Mouse (Mus musculus) lung, embryonic 16.5 days (tissue): ENCODE results near the gene Mybl2. TPM values are rescaled to one million over a fixed set of nuclear protein-coding genes. Genes with fewer than 3 reads are reported as not detected.

ENCODE experiments used
- ATAC-seq: fragments of 200-750 bp; cut with Nextera tagmentation; 2 replicates; pipeline ENCODE4 v1.8.0; 2017; ENCODE audit warnings: low read depth, mild to moderate bottlenecking, moderate library complexity
- H3K27ac ChIP-seq: fragments of 300-500 bp; sonication (generic); 2 replicates; pipeline ENCODE4 v1.5.1; 2014; ENCODE audit warnings: mild to moderate bottlenecking, control low read depth, low read length
- H3K27me3 ChIP-seq: fragments of 300-500 bp; sonication (generic); 2 replicates; pipeline ENCODE4 v1.6.1; 2014; ENCODE audit warnings: low read depth, low read length, mixed read lengths; ENCODE audit not compliant: control insufficient read depth, insufficient read depth
- H3K36me3 ChIP-seq: fragments of 300-500 bp; sonication (generic); 2 replicates; pipeline ENCODE4 v1.6.1; 2014; ENCODE audit warnings: low read length; ENCODE audit not compliant: control insufficient read depth, insufficient read depth
- H3K4me1 ChIP-seq: fragments of 300-500 bp; sonication (generic); replicated peaks from 2 replicates; pipeline ENCODE4 v1.6.1; 2014; ENCODE audit warnings: low read length, mixed read lengths; ENCODE audit not compliant: control insufficient read depth, insufficient read depth
- H3K4me2 ChIP-seq: fragments of 300-500 bp; sonication (generic); 2 replicates; pipeline ENCODE4 v1.6.1; 2014; ENCODE audit warnings: low read depth, low read length, control low read depth
- H3K4me3 ChIP-seq: fragments of 300-500 bp; sonication (generic); 2 replicates; pipeline ENCODE4 v1.5.1; 2014; ENCODE audit warnings: mild to moderate bottlenecking, low read length, control low read depth
- H3K9ac ChIP-seq: fragments of 300-500 bp; sonication (generic); 2 replicates; pipeline ENCODE4 v1.6.1; 2014; ENCODE audit warnings: low read length, control low read depth
- H3K9me3 ChIP-seq: fragments of 300-500 bp; sonication (generic); 2 replicates; pipeline ENCODE4 v1.6.1; 2016; ENCODE audit warnings: low read length; ENCODE audit not compliant: control insufficient read depth
- WGBS: fragments of 180-500 bp; shearing (Covaris S2); extraction: QIAGEN DNeasy Blood & Tissue Kit; methylation state at CpG from one replicate; pipeline ENCODE4 v1.1.7; 2014; 5-methylcytosine and 5-hydroxymethylcytosine counted together
- polyA plus RNA-seq: library from polyadenylated mRNA; unstranded; fragments of >200 nt; fragmentation: Nextera tagmentation; extraction: Ambion mirVana; gene quantifications from 2 replicates; pipeline ENCODE4 v1.2.1, GENCODE M21; 2015

Mybl2 gene
- polyA plus RNA-seq, 1 experiment from 2014 or later, result 25.6 TPM

DNA sequence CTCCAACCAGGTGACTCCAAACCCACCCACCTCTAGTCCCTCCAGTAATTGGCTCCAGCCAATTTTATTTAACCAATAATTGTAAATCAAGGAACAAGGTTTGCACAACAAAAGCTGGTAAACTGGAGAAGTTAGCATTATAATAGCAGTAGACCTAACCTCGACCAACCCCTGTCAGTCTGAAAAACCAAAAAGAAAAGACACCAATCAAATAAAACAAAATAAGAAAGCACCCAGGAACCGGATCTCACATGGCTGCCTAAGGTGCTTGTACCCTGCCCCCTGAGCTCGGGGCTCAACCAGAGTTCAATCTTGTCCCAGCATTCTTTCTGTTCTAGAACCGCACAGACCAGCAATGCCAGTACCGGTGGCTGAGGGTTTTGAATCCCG is 7.6 kb downstream of the Mybl2 start:
- no peaks in the 10 kb centered on the region for H3K9me3 ChIP-seq
- no peak overlapping the region for H3K9ac ChIP-seq
- no peak overlapping the region for H3K4me2 ChIP-seq
- ATAC-seq, result no peak
- peaks cover 7% of the 10 kb centered on the region; the same call in 1 of the 2 replicates for H3K36me3 ChIP-seq
- WGBS, result 79% methylated on average over 6 of the region's 6 CpGs
- H3K4me1 ChIP-seq, result peaks cover under 1% of the 10 kb centered on the region
- H3K4me3 ChIP-seq, result no peak overlapping the region
- no peaks in the 10 kb centered on the region for H3K27me3 ChIP-seq
- no peak overlapping the region for H3K27ac ChIP-seq

DNA sequence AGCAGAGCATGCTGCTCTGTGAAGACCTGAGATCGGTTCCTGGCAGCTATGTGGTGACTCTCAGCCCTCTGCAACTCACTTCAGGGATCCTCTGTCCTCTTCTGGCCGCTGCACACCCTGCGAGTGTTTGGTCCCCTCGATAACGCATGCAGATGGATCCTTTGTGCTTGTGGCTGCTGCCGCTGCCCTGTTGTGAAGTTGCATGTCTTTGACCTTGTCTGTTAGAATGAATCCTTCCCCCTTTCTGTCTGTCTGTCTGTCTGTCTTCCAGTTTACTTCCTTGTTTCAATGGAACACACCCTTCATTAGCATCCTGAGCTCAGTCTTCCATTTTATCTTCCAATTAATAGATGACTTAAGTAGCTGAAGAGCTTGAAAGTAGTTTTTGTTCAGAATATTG is 11.8 kb downstream of the Mybl2 start:
- WGBS, result 90% methylated on average over 6 of the region's 6 CpGs
- Histone ChIP-seq H3K9me3 (no peaks in the 10 kb centered on the region), H3K36me3 (peaks cover 11% of the 10 kb centered on the region; the same call in 1 of the 2 replicates), H3K27me3 (no peaks in the 10 kb centered on the region), H3K9ac (no peak overlapping the region), H3K4me3 (no peak overlapping the region), H3K4me2 (no peak overlapping the region), H3K27ac (no peak overlapping the region), H3K4me1 (no peaks in the 10 kb centered on the region)
- no peak for ATAC-seq

DNA sequence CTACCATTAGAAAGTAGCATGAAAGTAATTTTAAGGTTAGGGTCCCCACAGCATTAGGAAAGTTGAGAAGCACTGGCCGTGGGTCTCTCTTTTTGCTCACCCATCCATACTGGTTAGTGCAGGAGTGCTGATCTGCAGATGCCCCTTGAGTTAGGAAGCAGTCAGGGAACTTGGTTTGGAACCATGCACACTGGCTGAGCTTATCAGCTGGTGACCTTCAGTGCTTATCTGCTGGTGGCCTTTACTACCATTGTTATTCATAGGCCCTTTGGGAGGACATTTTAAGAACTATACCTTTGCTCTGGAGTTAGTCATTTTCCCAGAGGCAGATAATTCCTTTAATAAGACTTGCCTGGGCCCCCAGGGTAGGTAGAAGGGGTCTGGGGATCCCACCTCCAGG is 12.7 kb downstream of the Mybl2 start:
- Histone ChIP-seq H3K4me2 (no peak overlapping the region), H3K27me3 (no peaks in the 10 kb centered on the region), H3K36me3 (peaks cover 11% of the 10 kb centered on the region; the same call in 1 of the 2 replicates), H3K27ac (no peak overlapping the region), H3K4me1 (no peaks in the 10 kb centered on the region), H3K4me3 (no peak overlapping the region), H3K9me3 (no peaks in the 10 kb centered on the region), H3K9ac (no peak overlapping the region)
- WGBS, result 84% methylated on average over 1 of the region's 1 CpGs
- no peak for ATAC-seq

DNA sequence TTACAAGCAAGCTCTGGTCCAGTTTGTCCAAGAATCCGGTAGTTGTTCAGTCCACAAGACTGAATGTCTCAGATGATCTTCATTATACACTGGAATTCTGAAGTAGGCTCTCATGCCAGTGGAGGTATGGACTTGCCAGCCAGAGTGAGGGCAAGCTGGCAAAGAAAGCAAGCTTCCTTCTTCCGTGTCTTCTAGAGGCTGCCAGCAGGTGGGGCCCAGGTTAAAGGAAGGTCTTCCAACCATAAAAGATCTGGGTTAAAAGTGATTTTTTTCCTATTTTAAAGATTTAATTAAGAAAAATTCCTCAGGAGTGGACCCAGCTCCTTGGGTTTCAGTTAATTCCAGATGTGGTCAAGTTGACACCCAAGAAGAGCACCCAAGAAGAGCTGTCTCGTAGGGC is 15.7 kb downstream of the Mybl2 start:
- Histone ChIP-seq H3K27me3 (no peaks in the 10 kb centered on the region), H3K4me1 (no peaks in the 10 kb centered on the region), H3K4me3 (no peak overlapping the region), H3K9me3 (no peaks in the 10 kb centered on the region), H3K36me3 (peaks cover 16% of the 10 kb centered on the region; the same call in 1 of the 2 replicates), H3K27ac (no peak overlapping the region), H3K9ac (no peak overlapping the region), H3K4me2 (no peak overlapping the region)
- 81% methylated on average over 3 of the region's 3 CpGs for WGBS
- no peak for ATAC-seq

DNA sequence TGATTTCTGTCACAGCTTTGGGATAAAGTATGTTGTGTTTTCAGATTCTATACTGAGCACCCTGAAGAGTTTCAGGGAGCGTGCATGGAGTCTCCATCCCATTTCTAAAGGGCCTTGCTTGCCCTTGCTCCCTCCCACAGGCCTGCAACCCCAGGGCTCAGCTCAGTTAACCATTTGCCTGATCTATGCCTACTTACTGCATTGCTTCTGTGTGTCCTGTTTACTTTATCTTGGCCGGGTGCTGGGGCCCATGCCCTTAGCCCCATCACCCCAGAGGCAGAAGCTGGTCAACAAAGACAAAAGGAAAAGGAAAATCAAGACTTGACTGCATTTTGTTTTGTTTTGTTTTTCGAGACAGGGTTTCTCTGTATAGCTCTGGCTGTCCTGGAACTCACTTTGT is 17.1 kb downstream of the Mybl2 start:
- Histone ChIP-seq H3K36me3 (peaks cover 11% of the 10 kb centered on the region; the same call in 1 of the 2 replicates), H3K9me3 (no peaks in the 10 kb centered on the region), H3K9ac (no peak overlapping the region), H3K4me3 (no peak overlapping the region), H3K4me1 (no peaks in the 10 kb centered on the region), H3K27ac (no peak overlapping the region), H3K27me3 (no peaks in the 10 kb centered on the region), H3K4me2 (no peak overlapping the region)
- WGBS, result 63% methylated on average over 3 of the region's 3 CpGs
- ATAC-seq, result no peak

DNA sequence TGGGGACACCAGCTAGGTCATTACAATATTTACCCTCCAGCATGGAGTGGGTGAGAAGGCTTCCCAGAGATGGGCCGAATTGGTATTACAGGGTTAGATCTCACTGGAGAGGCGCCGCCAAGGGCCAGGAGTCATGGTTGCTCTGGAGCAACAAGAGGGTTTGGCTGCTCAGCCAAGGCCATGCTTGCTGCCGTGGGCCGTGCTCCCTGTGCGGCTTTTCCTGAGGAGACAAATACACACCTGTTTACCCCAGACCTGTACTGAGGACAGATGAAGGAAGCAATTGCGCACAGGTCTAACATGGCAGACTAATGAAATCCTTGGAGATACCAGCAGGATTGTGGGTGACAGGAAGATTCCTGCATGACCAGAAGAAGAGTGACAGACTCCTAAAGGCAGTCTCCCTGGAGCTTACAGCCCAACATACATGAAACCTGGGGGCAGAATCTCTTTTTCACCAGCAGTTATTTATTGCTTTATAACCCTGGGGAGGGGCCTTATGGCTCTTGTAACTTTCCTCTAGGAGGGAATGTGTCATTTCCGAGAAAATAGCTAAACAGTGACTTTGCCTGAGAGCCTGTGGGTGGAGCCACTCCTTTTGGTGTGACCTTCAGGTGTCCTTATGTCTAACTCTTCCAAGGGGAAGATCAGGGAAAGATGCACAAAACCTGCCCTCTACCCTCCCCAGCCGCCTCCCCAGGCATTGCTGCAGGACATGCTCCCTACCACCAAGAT is 18.7 kb downstream of the Mybl2 start:
- Histone ChIP-seq H3K4me3 (no peak overlapping the region), H3K4me2 (no peak overlapping the region), H3K4me1 (no peaks in the 10 kb centered on the region), H3K36me3 (peaks cover 11% of the 10 kb centered on the region; the same call in 1 of the 2 replicates), H3K9ac (no peak overlapping the region), H3K9me3 (no peaks in the 10 kb centered on the region), H3K27me3 (no peaks in the 10 kb centered on the region), H3K27ac (no peak overlapping the region)
- no peak for ATAC-seq
- WGBS, result 91% methylated on average over 9 of the region's 9 CpGs

DNA sequence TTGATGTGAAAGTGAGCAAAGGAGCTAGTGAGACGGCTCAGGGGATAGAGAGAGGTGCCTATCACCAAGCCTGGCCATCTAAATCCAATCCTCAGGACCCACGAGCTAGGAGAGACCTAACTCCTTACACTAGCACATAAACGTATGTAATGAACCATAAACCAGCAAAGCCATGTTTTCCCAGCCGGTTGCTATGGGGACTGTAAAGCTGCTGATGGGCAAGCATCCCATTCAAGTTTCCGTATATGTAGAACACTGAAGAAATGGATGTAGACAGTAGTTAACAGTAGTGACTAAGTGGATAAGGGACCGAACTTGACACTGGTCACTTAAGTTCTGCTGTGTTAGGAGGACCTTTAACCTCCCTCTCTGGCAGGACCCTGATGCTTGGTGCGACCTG is 19.5 kb downstream of the Mybl2 start:
- Histone ChIP-seq H3K9ac (no peak overlapping the region), H3K9me3 (no peaks in the 10 kb centered on the region), H3K4me3 (no peak overlapping the region), H3K4me2 (no peak overlapping the region), H3K4me1 (no peaks in the 10 kb centered on the region), H3K36me3 (peaks cover 11% of the 10 kb centered on the region; the same call in 1 of the 2 replicates), H3K27me3 (no peaks in the 10 kb centered on the region), H3K27ac (no peak overlapping the region)
- ATAC-seq, result no peak
- 79% methylated on average over 7 of the region's 7 CpGs for WGBS

DNA sequence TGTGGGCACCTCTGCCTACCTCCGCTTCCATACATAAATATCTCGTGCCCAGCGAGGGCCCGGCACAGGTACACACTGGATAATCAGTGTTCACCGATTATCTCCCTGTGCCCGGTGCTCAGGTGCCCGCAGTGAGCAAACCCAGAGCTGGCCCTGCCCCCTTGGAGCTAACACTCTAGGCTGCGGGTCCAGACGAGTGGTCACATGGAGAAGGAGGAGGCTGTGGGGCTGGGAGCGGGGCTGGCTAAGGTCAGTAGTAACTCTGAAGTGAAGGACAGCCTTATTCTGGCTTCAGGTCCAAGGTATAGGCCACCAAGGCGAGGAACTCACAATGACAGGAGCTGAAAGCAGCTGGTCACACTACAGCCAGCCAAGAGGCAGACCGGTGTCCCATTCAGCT is 20.3 kb downstream of the Mybl2 start:
- H3K27me3 ChIP-seq, result no peaks in the 10 kb centered on the region
- no peaks in the 10 kb centered on the region for H3K4me1 ChIP-seq
- H3K4me2 ChIP-seq, result no peak overlapping the region
- H3K27ac ChIP-seq, result no peak overlapping the region
- no peak overlapping the region for H3K4me3 ChIP-seq
- 91% methylated on average over 12 of the region's 12 CpGs for WGBS
- H3K36me3 ChIP-seq, result peaks cover 13% of the 10 kb centered on the region; the same call in 1 of the 2 replicates
- H3K9ac ChIP-seq, result no peak overlapping the region
- peak; percentile 28; the same call in 1 of the 2 replicates for ATAC-seq
- no peaks in the 10 kb centered on the region for H3K9me3 ChIP-seq

DNA sequence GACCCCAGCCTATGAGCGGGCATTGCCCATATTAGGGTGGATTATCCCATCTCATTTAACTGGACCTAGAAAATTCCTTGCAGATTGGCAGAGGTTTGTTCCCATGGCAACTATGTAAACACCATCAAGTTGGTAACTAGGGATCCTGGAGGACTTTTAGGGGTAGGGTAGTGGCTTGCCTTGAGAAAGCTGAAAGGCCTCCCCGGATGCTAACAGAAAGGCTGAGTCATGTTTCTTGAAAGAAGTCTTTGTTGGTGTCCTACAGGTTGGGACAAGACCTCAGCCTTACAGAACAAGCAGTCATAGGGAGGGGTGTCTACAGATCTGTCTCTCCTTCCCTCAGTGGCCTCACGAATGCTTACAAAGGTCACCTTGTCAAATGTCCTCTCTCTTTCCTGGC is 20.7 kb downstream of the Mybl2 start:
- H3K27ac ChIP-seq, result no peak overlapping the region
- H3K4me1 ChIP-seq, result no peaks in the 10 kb centered on the region
- no peak for ATAC-seq
- H3K4me2 ChIP-seq, result no peak overlapping the region
- peaks cover 13% of the 10 kb centered on the region; the same call in 1 of the 2 replicates for H3K36me3 ChIP-seq
- WGBS, result 78% methylated on average over 3 of the region's 3 CpGs
- no peak overlapping the region for H3K9ac ChIP-seq
- H3K4me3 ChIP-seq, result no peak overlapping the region
- no peaks in the 10 kb centered on the region for H3K27me3 ChIP-seq
- no peaks in the 10 kb centered on the region for H3K9me3 ChIP-seq
